Mouse (Mus musculus) gastrocnemius, postnatal 4 days (tissue): Measurements from ENCODE around the gene Gm10277. TPM values are rescaled to one million over a fixed set of nuclear protein-coding genes. Genes with fewer than 3 reads are reported as not detected.

ENCODE experiments used
- DNase-seq, 2 experiments: peaks; one replicate each; pipeline ENCODE4 v3.0.0; 2021 to 2022; ENCODE audit warnings: low spot score in 2 of 2, mixed read lengths in 2 of 2
- long read RNA-seq, 2 experiments: library from polyadenylated mRNA; stranded (forward); transcript quantifications; one replicate each; pipeline ENCODE4 v2.0.0; 2021
- total RNA-seq, 2 experiments: library from RNA; stranded (reverse); gene quantifications; 2 replicates each; pipeline ENCODE4 v1.2.3; 2021

Gm10277 gene
- total RNA-seq: not detected
- long read RNA-seq, experiment 1: 0 reads
- long read RNA-seq, experiment 2: 0 reads

DNA sequence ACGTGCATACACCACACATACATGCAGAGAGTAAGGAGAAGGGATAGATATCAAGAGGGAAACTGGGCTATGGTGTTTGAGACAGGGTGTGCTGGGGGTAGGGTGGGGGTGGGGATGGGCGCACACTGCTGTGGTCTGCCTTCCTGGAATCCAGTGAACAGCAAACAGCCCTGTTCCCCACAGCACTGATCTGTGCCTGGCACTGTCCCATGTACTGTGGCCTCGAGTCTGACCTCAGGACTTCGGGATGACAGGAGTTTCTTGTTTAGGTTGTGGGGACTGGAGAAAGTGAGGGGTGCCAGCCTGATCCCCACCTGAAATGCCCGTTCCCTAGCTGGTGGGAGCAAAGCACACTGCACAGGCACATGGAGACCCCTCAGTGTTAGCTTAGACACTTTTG is at the start of gene Gm10277:
Gene Gm10277 (minus strand): TSS at position 41 of the 400 bp plus-strand sequence.
- DNase-seq: no peak

DNA sequence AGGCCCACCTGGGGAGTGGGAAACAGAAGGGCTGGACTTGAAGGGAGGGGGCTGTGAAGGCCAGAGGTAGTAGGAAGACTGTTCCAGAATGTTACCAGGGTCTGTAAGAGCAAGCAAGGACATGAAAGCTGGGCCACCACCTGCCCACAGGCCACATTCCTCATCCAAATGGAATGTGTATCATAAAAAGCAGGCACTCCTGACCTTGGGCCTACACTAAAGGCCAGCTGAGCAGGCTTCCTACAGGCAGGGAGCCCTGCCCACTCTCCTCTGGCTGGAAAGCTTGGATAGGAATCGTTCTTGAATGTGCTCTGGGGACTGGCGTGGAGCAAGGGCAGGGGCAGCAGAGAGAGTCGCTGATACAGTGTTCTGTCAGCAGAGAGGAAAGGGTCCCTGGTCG is 49.2 kb upstream of the Gm10277 start:
- DNase-seq: no peak

GRCm38 (mm10) chr11:77836290-77836689 is 48.7 kb upstream of the Gm10277 start:
- DNase-seq: no peak

DNA sequence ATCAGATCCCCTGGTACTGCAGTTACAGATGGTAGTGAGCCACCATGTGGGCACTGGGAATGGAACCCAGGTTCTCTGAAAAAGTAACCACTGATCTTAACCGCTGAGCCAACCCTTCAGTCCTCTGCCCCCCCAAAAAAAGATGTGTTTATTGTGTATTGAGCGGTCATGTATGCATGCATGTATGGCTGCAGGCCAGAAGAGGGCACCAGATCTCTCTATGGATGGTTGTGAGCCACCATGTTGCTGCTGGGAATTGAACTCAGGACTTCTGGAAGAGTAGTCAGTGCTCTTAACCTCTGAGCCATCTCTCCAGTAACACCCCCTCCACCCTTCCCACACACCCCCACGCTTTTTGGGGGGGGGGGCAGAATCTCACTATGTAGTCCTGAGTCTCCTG is 47.6 kb upstream of the Gm10277 start:
- DNase-seq: no peak

GRCm38 (mm10) chr11:77832541-77832940 is 45.0 kb upstream of the Gm10277 start:
- no peak for DNase-seq

- DNase-seq: no peak
Observed at GRCm38 (mm10) chr11:77830875-77831274, 43.3 kb upstream of the Gm10277 start.

DNA sequence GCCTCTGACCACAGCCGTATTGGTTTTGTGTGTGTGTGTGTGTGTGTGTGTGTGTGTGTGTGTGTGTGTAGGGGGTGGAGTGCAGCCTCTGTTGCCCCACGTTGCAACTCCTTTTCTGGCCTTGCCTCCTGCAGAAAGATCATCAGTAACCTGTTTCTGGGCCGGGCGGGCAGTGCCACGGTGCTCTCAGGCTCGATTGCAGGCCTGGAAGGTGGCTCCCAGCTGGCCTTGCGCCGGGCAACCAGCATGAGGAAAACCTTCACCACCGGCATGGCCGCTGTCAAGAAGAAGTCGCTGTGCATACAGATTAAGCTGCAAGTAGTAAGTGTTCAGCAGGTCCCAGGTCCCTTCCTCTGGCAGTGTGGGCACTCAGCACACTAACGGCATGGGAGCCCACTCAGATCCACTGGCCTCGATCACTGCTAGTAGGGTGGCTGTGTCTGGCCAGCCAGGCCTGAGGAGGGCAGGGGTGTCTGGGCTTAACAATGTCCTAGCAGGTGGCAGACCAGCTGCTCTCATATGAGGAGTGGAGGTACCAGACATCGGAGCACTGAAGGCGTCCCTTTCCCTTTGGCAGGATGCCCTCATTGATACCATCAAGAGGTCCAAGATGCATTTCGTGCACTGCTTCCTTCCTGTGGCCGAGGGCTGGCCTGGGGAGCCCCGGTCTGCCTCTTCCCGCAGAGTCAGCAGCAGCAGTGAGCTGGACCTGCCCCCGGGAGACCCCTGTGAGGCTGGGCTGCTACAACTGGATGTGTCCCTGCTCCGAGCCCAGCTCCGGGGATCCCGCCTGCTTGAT is 41.7 kb upstream of the Gm10277 start:
- no peak for DNase-seq

DNA sequence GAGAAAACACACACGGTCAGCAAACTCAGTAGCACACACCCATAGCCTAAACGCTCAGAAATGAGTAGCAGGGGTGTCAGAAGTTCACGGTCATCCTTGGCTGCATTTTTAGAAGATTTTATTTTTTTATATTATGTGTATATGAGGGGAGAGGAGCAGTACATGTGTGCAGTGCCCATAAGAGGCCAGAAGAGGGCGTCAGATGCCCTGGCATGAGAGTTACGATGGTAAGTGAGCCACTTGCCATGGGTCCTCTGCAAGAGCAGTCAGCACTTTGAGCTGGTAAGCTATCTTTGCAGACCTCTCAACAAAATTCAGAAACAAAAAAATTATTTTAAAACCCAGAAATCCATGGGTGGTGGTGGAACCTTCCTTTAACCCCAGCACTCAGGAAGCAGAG is 40.6 kb upstream of the Gm10277 start:
- no peak for DNase-seq

DNA sequence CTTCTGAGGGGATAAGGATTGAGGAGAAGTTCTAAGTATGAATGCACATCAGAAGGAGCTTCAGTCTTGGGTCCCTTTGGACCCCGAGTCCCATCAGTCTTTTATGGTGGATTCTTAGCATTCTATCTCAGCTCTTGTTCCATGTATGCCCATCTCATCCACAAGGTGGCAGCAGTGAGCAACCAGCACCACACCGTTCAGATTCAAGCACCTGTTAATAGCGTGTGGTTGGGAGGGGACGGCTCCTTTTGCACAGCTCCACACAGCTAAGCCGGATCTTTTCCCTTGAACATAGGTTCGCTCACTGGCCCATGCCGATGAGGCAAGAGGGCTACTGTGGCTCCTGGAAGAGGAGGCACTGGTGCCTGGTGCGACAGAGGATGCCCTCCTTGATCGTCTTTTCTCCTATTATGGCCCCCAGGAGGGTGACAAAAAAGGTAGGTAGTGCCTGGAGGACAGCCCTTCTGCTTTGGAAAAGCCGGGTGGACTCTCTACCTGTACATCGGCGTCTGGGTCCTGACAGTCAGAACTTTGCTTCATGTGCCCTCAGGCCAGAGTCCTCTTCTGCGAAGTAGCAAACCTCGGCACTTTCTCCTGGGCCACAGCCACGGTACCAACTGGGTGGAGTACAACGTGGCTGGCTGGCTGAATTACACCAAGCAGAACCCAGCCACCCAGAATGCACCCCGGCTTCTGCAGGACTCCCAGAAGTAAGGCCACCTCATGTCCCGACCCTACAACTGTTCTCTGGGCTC is 39.9 kb upstream of the Gm10277 start:
- peak in 1 of 2 experiments; percentile 70 for DNase-seq

DNA sequence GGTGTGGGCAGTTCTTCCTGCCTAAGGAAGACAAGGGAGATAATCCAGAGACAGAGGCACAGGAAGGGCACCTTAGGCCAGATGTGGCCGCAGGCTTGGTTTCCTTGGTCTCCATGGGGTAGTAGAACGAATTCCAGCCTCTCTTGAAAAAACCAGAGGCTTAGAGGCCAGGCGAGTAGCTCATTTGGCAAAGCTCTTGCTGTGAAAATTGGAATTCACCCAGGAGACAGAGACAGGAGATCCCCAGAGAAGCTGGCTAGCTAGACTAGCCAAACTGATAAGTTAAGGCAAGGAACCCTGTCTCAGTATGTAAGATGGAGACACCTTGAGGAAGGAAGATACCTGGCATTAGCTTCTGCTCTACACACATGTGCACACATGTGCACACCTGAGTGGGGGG is 38.8 kb upstream of the Gm10277 start:
- DNase-seq: no peak

DNA sequence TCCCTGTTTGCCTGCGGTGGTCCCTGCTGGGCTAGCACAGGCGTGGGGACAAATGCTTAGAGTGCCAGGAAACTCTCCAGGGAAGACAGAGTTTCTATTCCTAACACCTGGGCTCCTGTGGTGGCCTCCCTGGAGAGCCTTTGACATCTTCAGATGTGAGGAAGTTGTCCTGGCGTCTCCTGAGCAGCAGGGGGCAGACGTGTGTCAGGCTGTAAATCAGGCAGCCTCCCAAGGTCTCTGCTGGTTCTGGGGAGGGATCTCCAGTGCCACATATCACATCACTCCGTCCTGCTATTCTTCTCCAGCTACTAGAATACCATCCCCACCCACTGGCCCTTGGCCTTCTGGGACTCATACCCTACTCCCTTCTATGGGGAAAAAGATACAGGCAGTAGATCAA is 38.3 kb upstream of the Gm10277 start:
- DNase-seq: peak in 1 of 2 experiments; percentile 61

- peak in 1 of 2 experiments; percentile 59 for DNase-seq
Observed at GRCm38 (mm10) chr11:77822781-77823180, 35.2 kb upstream of the Gm10277 start.

DNA sequence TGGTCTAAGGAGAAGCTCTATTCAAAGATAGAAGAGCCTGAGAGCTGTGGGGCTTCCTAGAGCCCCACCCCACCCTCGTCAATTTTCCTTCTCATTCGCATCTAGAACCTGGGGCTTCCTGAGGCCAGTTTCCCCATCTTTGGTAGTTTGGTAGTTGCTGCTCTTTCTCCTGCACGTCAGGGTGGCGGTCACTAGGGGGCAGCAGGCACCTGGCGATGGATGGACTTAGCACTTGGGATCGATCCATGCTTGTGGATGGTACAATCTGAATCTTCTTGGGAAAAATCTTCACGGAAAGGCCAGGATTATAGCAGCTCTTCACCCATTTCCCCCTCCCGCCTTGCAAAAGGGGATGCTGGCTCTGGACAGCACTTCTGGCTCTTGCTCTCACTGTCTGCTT is 34.1 kb upstream of the Gm10277 start:
- no peak for DNase-seq

GRCm38 (mm10) chr11:77816003-77816402 is 28.5 kb upstream of the Gm10277 start:
- peak; percentile 60 to 76 for DNase-seq

DNA sequence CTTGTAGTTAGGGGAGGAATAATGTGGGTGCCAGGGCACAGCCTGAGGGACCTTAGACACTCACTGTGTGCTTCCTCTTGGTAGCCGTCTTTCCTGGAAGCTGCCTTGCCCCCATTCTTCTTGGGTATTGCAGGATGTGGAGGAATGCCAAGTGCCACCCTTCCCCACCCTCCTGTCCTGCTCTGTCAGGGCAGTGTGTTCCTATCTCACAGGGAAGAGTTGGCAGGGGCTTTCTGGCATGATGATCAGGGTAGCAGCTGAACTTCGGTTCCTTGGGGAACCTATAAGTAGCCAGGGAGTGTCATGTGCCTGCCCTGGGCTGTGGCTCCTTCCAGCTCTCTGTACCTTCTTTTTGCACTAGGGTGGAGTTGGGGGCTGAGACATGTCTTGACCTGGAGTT is 26.4 kb upstream of the Gm10277 start:
- no peak for DNase-seq

DNA sequence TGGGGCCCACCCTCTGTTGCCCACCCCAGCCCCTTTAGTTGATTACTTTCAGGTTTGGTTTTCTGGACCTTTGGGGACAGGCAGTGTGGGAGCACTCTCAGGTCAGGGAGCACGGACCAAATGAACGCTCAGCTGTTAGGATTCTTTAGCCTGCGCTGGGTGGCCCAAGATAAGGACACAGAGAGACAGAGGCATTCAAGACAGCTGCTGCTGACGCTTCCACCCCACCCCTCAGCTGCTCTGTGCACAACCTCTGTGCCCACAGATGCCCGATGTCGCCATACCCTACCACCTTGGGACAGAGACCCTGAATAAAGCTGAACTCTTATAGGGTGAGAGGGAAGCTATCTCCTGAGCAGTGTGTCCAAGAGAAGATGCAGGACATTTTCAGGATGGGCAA is 22.5 kb upstream of the Gm10277 start:
- DNase-seq: no peak

- no peak for DNase-seq
Observed at GRCm38 (mm10) chr11:77809215-77809614, 21.7 kb upstream of the Gm10277 start.

- DNase-seq: peak in 1 of 2 experiments; percentile 19
Observed at GRCm38 (mm10) chr11:77808051-77808465, 20.5 kb upstream of the Gm10277 start.

GRCm38 (mm10) chr11:77806855-77807254 is 19.3 kb upstream of the Gm10277 start:
- no peak for DNase-seq

DNA sequence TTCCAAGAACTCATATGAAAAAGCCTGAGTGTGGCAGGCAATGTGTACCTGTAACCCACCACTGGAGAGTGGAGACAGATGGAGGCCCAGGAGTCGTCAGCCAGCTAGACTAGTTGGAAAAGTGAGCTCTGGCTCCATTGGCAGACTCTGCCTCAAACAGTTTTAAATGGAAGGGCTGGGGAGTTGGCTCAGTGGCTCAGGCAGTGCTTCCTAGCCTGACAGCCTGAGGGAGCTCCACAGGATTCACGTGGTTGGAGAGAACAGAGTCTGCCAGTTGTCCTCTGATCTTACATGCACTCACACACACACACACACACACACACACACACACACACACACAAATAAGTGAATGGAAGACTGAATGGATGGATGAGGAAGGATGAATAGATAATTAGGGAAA is 18.7 kb upstream of the Gm10277 start:
- DNase-seq: no peak

DNA sequence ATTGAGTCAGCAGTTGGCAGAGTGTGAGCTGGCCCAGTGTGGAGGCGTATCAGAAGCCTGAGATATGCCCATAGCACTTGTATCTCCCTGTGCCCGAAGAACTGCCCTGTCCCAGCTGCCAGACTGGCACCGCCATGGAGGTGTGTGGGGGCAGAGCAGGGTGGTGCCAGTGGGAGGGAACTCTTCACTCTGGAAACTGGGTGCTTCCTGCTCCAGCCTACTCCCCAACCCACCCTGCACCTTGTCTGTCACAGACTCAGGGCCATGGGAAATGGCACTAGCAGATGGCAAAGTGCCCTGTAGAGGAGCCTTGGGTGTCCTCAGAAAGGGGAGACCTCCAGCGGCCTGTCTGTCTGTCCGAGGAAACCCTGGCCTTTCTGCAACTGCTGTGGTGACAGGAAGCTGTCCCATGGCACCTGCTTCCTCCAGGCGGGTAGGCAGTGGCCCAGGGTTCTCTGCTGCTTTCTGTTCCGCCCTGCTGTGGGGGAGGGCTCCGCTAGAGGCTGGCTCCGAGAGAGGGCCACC is 14.9 kb upstream of the Gm10277 start:
- DNase-seq: peak in 1 of 2 experiments; percentile 40
